Mouse (Mus musculus) neural tube, embryonic 11.5 days (tissue): ENCODE results near the gene Mpc1. TPM values are rescaled to one million over a fixed set of nuclear protein-coding genes. Genes with fewer than 3 reads are reported as not detected.
A peak's percentile ranks its signal among the peaks of the same experiment; 100 is the strongest.
"Not testable (repeated sequence)": the region's sequence is repeated elsewhere in the genome, so short reads cannot be mapped to it uniquely, and the experiment has no call there.

ENCODE experiments used
- ATAC-seq: fragments of 200-750 bp; cut with Nextera tagmentation; 2 replicates; pipeline ENCODE4 v1.8.0; 2017; ENCODE audit warnings: moderate number of reproducible peaks, mild to moderate bottlenecking, moderate TSS enrichment, moderate library complexity; ENCODE audit not compliant: insufficient read depth, low FRiP score, low TSS enrichment
- DNase-seq: peaks from one replicate; pipeline ENCODE4 v3.0.0-alpha.2; 2015; ENCODE audit warnings: low spot score
- H3K27ac ChIP-seq: fragments of 300-500 bp; sonication (generic); 2 replicates; pipeline ENCODE4 v1.5.1; 2014; ENCODE audit warnings: low read depth, mild to moderate bottlenecking, low read length
- H3K27me3 ChIP-seq: fragments of 300-500 bp; sonication (generic); 2 replicates; pipeline ENCODE4 v1.6.1; 2014; ENCODE audit warnings: mild to moderate bottlenecking, low read length, mixed read lengths; ENCODE audit not compliant: control insufficient read depth, insufficient read depth
- H3K36me3 ChIP-seq: fragments of 300-500 bp; sonication (generic); 2 replicates; pipeline ENCODE4 v1.6.1; 2014; ENCODE audit warnings: mild to moderate bottlenecking, low read length, moderate library complexity, mixed read lengths; ENCODE audit not compliant: control insufficient read depth, insufficient read depth
- H3K4me1 ChIP-seq: fragments of 300-500 bp; sonication (generic); 2 replicates; pipeline ENCODE4 v1.6.1; 2014; ENCODE audit warnings: low read length, mixed read lengths; ENCODE audit not compliant: control insufficient read depth, insufficient read depth
- H3K4me2 ChIP-seq: fragments of 300-500 bp; sonication (generic); 2 replicates; pipeline ENCODE4 v1.6.1; 2014; ENCODE audit warnings: low read depth, mild to moderate bottlenecking, moderate library complexity
- H3K4me3 ChIP-seq: fragments of 300-500 bp; sonication (generic); 2 replicates; pipeline ENCODE4 v1.5.1; 2014; ENCODE audit warnings: low read depth, low read length
- H3K9ac ChIP-seq: fragments of 300-500 bp; sonication (generic); 2 replicates; pipeline ENCODE4 v1.6.1; 2014; ENCODE audit warnings: mild to moderate bottlenecking, low read length
- H3K9me3 ChIP-seq: fragments of 300-500 bp; sonication (generic); 2 replicates; pipeline ENCODE4 v1.6.1; 2016; ENCODE audit warnings: low read length; ENCODE audit not compliant: control insufficient read depth
- WGBS: fragments of 180-500 bp; shearing (Covaris S2); extraction: QIAGEN DNeasy Blood & Tissue Kit; methylation state at CpG from one replicate; pipeline ENCODE4 v1.1.7; 2014; 5-methylcytosine and 5-hydroxymethylcytosine counted together
- polyA plus RNA-seq: library from polyadenylated mRNA; unstranded; fragments of >200 nt; fragmentation: Nextera tagmentation; extraction: Ambion mirVana; gene quantifications from 2 replicates; pipeline ENCODE4 v1.2.1, GENCODE M21; 2014

The Mpc1 gene
- polyA plus RNA-seq, 1 experiment from 2014 or later = 114 TPM

GRCm38 (mm10) chr17:8242186-8242585 lies 40.5 kb upstream of the Mpc1 start:
- 89% methylated on average over 11 of the region's 11 CpGs for WGBS
- H3K9ac ChIP-seq = no peak overlapping the region
- H3K27ac ChIP-seq = no peak overlapping the region
- no peak overlapping the region for H3K4me2 ChIP-seq
- no peaks in the 10 kb centered on the region for H3K4me1 ChIP-seq
- no peaks in the 10 kb centered on the region for H3K36me3 ChIP-seq
- no peaks in the 10 kb centered on the region for H3K9me3 ChIP-seq
- no peak overlapping the region for H3K4me3 ChIP-seq
- ATAC-seq = no peak
- no peaks in the 10 kb centered on the region for H3K27me3 ChIP-seq
- DNase-seq = no peak

GRCm38 (mm10) chr17:8244124-8244523 lies 38.6 kb upstream of the Mpc1 start:
- Histone ChIP-seq H3K4me2 (no peak overlapping the region), H3K27me3 (no peaks in the 10 kb centered on the region), H3K9ac (no peak overlapping the region), H3K36me3 (no peaks in the 10 kb centered on the region), H3K4me3 (no peak overlapping the region), H3K9me3 (no peaks in the 10 kb centered on the region), H3K27ac (no peak overlapping the region), H3K4me1 (no peaks in the 10 kb centered on the region)
- DNase-seq = no peak
- WGBS = 75% methylated on average over 2 of the region's 2 CpGs
- ATAC-seq = no peak

GRCm38 (mm10) chr17:8246102-8246754 lies 36.5 kb upstream of the Mpc1 start:
- Histone ChIP-seq H3K36me3 (no peaks in the 10 kb centered on the region), H3K9ac (no peak overlapping the region), H3K27me3 (no peaks in the 10 kb centered on the region), H3K9me3 (no peaks in the 10 kb centered on the region), H3K4me1 (no peaks in the 10 kb centered on the region), H3K4me3 (no peak overlapping the region), H3K27ac (no peak overlapping the region), H3K4me2 (no peak overlapping the region)
- DNase-seq = no peak
- 86% methylated on average over 4 of the region's 4 CpGs for WGBS
- no peak for ATAC-seq

- H3K9ac ChIP-seq = no peak overlapping the region
- no peaks in the 10 kb centered on the region for H3K36me3 ChIP-seq
- no peak for DNase-seq
- no peaks in the 10 kb centered on the region for H3K27me3 ChIP-seq
- H3K9me3 ChIP-seq = no peaks in the 10 kb centered on the region
- H3K4me3 ChIP-seq = no peak overlapping the region
- 92% methylated on average over 7 of the region's 7 CpGs for WGBS
- no peaks in the 10 kb centered on the region for H3K4me1 ChIP-seq
- H3K4me2 ChIP-seq = no peak overlapping the region
- no peak for ATAC-seq
- H3K27ac ChIP-seq = no peak overlapping the region
Measured at GRCm38 (mm10) chr17:8251704-8252103, 31.0 kb upstream of the Mpc1 start.

- H3K36me3 ChIP-seq = no peaks in the 10 kb centered on the region
- no peaks in the 10 kb centered on the region for H3K4me1 ChIP-seq
- no peak overlapping the region for H3K9ac ChIP-seq
- no peak overlapping the region for H3K4me3 ChIP-seq
- no peak for DNase-seq
- no peak for ATAC-seq
- no peaks in the 10 kb centered on the region for H3K27me3 ChIP-seq
- H3K27ac ChIP-seq = no peak overlapping the region
- H3K4me2 ChIP-seq = no peak overlapping the region
- no peaks in the 10 kb centered on the region for H3K9me3 ChIP-seq
Measured at GRCm38 (mm10) chr17:8254268-8254667, 28.4 kb upstream of the Mpc1 start.

- Histone ChIP-seq H3K9ac (no peak overlapping the region), H3K4me1 (no peaks in the 10 kb centered on the region), H3K9me3 (no peaks in the 10 kb centered on the region), H3K4me3 (no peak overlapping the region), H3K27me3 (no peaks in the 10 kb centered on the region), H3K4me2 (no peak overlapping the region), H3K27ac (no peak overlapping the region), H3K36me3 (no peaks in the 10 kb centered on the region)
- WGBS = 66% methylated on average over 3 of the region's 3 CpGs
- DNase-seq (no peak), ATAC-seq (no peak)
Measured at GRCm38 (mm10) chr17:8254914-8255313, 27.8 kb upstream of the Mpc1 start.

GRCm38 (mm10) chr17:8255583-8255982 lies 27.1 kb upstream of the Mpc1 start:
- Histone ChIP-seq H3K36me3 (no peaks in the 10 kb centered on the region), H3K9me3 (no peaks in the 10 kb centered on the region), H3K4me2 (no peak overlapping the region), H3K27me3 (no peaks in the 10 kb centered on the region), H3K4me1 (no peaks in the 10 kb centered on the region), H3K9ac (no peak overlapping the region), H3K4me3 (no peak overlapping the region), H3K27ac (no peak overlapping the region)
- ATAC-seq (no peak), DNase-seq (no peak)
- WGBS = 88% methylated on average over 6 of the region's 6 CpGs

GRCm38 (mm10) chr17:8256982-8257381 lies 25.7 kb upstream of the Mpc1 start:
- DNase-seq = no peak
- WGBS = 76% methylated on average over 8 of the region's 8 CpGs
- Histone ChIP-seq H3K9me3 (no peaks in the 10 kb centered on the region), H3K9ac (no peak overlapping the region), H3K36me3 (no peaks in the 10 kb centered on the region), H3K27me3 (no peaks in the 10 kb centered on the region), H3K4me1 (no peaks in the 10 kb centered on the region), H3K27ac (no peak overlapping the region), H3K4me2 (no peak overlapping the region), H3K4me3 (no peak overlapping the region)
- no peak for ATAC-seq

- H3K36me3 ChIP-seq, H3K4me2 ChIP-seq, H3K9ac ChIP-seq, ATAC-seq, H3K27me3 ChIP-seq, H3K4me3 ChIP-seq, H3K4me1 ChIP-seq, H3K27ac ChIP-seq, H3K9me3 ChIP-seq: not testable (repeated sequence)
- DNase-seq = peak; percentile 50
- 28% methylated on average over 7 of the region's 7 CpGs for WGBS
Measured at GRCm38 (mm10) chr17:8264638-8265037, 18.1 kb upstream of the Mpc1 start.
